Mouse (Mus musculus): ENCODE results near the gene Ptgr1. TPM values are rescaled to one million over a fixed set of nuclear protein-coding genes. Genes with fewer than 3 reads are reported as not detected.

Ptgr1 gene
- total RNA-seq (2022), result 10 to 100 TPM; 18.0 to 54.4 (median 29.9) TPM

DNA sequence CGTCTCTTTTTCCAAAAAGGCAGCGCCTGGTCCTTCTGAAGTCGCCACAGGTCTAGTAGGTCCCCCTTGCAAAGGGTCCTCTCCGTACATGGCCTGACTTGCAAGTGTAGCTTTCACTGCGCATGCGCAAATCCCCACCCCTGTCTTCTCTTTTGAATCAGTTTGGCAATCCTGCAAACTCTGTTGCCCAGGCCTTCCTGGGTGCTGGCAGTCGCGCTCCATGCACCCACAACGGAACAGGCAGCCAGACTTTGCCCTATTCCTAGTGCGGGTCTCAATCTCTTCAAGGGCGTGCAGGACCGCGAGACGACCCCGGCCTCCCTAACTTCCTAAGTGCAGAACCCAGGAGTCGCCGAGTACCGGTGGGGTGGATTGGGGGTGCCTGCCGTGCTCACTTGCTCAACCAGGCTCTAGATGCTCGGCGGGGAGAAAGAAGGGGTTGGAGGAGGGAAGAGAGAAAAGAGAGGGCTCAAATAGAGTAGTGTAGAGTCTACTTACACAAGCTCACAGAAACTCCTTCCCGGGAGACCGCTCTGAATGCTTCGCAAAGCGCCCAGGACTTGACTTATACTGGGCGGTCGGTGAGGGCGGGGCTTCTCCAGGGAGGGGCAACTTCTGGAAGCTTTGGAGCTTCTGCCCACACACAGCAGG lies at the start of gene Ptgr1:
Gene Ptgr1, minus strand, starts transcription at position 580 of the 651 bp plus-strand sequence.
- peak; percentile 78 for DNase-seq

DNA sequence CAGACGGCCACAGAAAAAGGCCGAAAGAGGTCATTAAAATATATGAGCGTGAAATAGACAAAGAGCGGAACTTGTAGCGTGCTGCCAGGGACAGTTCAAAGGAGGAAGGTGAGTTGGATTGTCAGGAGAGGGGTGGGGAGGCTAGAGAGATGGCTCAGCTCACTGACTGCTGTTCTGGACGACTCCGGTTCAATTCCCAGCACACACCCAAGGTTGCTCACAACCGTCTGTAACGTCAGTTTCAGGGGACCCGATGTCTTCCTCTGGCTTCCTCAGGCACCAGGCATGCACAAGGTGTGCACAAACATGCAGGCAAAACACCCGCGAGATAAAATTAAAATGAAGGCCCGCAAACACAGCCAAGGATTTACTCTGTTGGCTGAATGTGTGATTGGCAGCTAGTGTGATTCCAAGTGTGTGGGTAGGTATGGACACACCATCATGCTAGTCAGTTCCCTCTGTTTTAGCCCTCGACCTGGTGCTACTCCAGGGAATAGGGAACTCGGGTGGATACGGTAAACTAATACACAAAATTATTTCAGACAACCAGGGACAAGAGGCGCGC lies 48.9 kb upstream of the Ptgr1 start:
- no peak for DNase-seq

DNA sequence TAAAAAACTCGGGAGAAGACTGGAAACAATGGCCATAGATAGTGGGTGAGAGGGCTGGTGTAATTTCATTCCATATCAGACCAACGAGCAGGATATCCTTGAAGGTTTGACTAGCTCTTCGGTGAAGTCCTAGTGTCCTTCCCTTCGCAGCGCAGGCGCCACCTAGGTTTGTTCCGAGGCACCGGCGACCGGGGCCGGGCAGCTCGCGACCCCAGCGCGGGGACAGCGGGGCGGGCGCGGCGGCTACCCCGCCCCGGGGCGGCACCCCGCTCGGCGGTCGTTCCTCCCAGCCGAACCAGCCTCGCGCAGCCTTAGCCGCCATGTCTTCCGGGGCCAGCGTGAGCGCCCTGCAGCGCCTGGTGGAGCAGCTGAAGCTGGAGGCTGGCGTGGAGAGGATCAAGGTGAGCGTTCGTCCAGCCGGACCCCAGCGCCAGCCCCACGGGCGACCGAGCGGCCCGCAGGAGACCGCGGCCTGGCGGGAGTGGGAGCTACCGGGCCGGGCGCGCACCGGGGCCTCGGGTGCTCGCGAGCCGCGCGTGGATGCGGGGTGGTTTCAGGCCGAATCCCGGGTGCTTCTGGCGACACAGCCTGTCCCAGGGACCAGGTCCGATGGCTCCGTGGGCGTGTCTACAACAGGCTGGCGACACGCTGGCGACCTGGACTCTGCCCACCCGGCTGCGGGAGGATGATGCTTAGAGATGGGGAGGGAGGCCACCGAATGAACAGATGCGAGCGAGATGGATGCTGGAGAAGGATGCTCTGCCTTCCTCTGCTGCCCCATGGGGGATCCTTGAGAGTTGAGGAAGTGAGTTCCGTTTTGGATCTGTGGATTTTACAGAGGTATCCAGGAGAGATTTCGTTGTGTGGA lies 48.2 kb upstream of the Ptgr1 start, which contains the start of gene Gng10:
Gene Gng10, plus strand, starts transcription at position 171 of the 868 bp plus-strand sequence.
- peak; percentile 33 for DNase-seq

DNA sequence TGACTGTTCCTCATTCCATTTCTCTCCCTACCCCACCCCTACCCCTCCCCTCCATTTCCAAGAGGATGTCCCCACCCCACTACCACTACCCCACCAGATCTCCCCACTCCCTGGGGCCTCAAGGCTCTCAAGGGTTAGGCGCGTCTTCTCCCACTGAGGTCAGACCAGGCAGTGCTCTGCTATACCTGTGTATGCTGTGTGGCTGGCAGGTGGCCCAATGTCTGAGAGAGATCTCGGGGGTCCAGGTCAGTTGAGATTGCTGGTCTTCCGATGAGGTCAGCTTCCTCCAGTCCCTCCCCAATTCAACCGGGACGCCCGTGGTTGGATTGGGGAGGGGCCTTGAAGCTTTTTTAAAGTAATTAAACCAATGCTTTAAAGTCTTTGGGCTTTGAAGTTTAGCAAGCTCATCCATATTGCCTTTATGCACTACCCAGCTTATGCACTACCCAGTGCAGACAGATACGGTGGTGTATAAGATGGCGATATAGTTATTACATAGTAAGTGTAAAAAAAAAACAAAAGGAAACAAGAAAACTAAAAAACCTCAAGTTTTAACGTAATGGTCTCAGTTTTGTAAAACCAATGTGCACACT lies 47.5 kb upstream of the Ptgr1 start:
- DNase-seq, result no peak

DNA sequence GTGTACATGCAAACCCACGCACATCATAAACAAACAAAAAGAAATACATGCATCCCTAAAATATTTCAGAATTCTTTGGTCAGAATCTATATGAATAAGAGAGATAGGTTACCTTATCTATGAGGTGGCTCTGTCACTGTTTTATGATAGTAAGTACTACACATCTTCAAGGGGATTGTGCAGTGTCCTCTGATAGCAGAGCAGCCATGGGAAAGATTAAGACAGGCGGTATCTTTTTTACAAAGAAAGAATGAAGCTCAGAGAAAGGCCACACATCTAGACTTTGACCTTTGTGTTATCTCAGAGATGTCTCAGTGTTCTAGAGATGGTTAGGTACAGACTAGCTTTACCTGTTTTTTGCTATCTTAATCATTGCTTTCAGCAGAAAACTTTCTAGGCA lies 30.0 kb upstream of the Ptgr1 start:
- no peak for DNase-seq

DNA sequence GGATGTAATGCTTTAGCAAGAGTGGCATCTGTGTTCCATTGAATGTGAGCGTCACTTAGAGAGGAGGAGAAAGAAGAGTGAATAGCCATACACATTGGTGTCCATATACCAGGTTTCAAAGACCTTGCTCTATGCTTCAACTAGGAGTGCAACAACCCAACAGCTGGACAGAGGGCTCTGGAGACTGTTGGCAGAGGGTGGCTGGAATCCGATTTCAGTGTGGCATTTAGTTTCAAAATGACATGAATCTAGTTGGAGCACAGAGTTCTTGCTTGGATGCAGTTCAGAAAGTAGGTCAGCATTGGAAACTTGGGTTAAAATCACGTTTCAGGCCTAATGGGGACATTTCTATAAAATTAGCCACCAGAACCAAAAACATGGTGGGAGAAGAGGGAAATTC lies 28.3 kb upstream of the Ptgr1 start:
- no peak for DNase-seq

DNA sequence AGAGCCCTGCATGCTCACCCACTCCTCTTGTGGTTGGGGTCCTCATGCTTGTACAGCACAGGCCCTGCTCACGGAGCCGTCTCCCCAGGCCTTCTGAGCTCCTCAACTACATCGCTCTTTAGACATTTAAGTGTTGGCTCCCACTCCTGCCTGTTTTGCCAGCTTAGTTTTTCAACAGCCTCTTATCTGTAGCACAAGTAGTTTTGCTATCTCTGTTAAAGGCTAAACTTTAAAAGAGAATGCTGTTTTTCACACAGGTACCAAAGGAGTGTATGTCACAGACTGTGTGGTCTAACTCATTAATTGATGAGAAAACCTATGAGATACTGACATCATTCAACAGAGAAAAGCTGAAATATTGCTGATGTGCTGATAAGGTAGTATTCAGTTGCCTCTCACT lies 24.5 kb upstream of the Ptgr1 start:
- DNase-seq, result no peak

DNA sequence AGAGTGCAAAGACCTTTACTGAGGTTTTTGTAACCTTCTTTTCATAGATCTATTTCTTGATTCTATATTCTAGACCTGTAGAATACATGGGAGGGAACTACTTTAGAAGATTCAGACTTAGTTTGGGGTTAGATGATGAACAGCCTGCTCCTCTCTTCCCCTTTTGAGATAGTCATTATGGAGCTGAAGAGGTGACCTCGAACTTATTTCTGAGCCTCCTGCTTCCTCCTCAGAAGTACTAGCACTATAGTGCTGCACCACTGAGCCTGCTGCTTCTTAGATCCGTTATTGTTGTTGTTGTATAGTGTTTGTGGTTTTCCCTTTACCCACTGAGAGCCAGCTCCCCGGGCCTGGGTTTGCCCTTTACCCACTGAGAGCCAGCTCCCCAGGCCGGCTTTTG lies 22.8 kb upstream of the Ptgr1 start:
- DNase-seq, result no peak

DNA sequence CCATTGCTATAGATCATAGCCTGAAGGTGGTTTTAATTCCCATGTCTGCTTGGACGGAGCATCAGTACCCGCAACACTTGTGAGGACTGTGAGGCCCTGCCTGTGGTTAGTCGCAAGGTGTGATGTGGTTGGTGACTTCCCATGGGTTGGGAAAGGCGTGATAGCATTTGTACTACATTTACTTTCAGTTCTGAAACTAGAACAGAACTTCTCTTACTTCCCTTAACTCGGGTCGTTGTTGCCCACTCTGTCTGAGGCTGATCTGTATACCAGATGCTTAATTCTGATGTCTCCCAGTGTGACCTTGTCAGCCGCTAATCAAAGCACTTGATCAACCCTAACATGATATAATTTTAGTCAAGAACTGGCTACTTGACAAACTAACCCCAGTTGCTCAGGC lies 22.3 kb upstream of the Ptgr1 start:
- DNase-seq, result no peak

DNA sequence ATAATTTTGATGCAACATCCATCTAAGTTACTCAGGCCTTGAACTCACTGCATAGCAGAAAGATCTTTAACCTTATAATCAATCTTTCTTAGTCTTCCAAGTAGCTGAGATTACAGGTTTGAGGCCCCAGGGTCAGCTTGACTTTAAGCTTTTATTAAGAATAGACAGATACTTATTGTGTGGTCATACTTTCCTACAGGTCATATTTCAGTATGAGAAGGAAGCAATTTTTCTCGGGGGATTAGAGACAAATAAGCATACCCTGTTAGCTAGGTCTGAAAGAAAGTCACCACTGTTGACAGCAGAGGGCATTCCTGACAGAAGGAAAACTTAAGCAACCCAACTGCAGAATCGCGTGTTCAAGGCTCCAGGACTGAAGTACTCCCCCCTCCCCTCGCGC lies 21.1 kb upstream of the Ptgr1 start:
- DNase-seq, result no peak

DNA sequence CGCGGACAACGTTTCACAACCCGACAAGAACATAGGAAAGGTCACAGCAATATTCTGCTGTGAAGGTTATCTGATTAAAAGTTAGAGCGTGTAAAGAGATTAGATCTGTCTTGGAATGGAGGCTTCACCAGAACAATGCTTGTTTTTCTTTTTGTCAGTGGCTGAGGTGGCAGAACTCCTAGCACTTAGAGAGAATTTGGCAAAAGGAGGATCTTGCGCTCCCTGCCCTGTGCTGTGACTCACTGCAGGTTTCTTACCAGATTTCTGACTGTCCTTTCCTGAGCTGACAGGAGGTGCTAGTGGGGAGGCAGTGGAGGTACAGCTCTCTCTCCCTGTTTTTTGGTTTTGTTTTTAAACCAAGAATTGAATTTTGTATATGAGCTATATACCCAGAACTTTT lies 20.1 kb upstream of the Ptgr1 start:
- DNase-seq, result no peak

DNA sequence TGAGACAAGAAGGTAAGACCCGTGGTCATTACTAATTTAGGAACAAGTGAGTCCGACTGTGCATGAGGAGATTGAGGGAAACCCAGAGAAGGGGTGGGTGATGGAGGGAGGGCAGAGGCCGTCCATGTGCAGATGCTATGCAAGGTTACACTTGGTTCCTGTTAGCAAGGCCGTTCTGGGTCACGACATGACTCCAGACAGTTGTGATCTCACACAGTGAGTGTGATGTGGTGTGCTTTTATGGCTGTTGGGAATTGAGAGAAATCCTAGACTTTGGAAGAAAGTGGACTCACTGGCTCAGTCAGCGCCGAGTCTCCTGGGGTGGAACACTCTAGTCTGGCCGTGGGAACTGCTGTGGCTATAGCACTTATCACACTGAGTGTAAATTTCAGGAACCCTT lies 19.3 kb upstream of the Ptgr1 start:
- DNase-seq, result no peak

DNA sequence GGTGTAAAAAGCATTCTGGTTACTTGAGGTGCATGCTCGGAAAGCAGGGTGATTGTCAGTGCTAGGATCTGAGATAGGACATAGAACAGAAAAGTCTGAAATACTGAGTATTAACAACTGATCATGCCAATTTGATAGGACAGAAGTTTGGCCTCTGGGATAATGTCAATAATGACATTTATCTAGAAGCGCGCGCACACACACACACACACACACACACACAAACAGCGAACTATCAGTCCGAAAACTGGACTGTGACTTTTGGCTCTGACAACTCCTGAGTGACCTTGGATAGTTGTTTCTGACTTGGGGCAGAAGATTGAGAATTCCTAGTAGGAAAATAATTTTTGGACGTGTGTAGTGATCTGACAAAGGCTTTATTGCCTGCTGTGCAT lies 16.9 kb upstream of the Ptgr1 start:
- DNase-seq, result no peak

DNA sequence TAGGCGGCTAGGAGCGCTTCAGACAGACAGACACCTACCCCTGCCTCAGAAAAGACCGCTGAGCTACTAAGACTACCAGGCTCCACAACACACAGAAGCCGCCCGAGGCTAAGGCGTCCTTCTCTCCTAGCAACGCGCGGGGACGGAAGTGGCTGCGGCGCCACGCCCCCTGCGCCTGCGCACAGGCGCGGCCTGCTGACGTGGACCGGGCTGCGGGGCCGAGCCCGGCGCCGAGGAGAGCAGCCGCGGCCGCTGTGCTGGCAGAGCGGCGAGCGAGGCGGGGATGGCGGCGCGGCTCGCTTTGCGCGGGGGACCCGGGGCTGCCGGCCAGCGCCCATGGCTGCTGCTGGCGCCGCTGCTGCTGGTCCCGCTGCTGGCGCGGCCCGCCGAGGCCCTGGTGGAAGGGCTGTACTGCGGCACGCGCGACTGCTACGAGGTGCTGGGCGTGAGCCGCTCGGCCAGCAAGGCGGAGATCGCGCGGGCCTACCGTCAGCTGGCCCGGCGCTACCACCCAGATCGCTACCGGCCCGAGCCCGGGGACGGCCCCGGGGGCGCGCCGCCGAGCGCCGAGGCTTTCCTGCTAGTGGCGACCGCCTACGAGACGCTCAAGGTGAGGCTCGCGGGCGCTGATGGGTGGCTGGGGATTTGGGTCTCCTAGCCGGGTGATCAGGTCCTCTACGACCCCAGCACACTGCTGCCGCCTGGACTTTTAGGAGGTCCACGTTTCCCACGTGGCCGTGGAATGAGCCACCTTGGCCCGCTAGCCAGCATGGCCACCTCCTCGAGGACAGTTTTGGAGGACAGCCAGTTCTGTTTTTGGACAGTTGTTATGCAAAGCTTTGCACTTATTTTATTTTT lies 16.3 kb upstream of the Ptgr1 start, which contains the start of gene Gm20503:
Gene Gm20503, plus strand, starts transcription at position 263 of the 858 bp plus-strand sequence.
- peak; percentile 86 for DNase-seq

DNA sequence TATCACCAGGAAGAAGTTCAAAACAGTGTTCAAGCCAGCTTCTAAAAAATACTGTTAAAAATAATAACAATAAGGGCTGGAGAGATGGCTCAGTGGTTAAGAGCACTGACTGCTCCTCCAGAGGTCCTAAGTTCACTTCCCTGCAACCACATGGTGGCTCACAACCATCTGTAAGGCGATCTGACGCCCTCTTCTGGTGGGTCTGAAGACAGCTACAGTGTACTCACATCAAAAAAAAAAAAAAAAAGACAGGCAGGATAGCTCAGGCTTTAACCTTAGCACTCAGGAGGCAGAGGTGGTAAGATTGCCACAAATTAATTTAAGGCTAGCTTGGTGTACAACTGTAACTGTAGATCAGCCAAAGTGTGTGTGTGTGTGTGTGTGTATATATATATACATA lies 13.7 kb upstream of the Ptgr1 start:
- DNase-seq, result no peak

DNA sequence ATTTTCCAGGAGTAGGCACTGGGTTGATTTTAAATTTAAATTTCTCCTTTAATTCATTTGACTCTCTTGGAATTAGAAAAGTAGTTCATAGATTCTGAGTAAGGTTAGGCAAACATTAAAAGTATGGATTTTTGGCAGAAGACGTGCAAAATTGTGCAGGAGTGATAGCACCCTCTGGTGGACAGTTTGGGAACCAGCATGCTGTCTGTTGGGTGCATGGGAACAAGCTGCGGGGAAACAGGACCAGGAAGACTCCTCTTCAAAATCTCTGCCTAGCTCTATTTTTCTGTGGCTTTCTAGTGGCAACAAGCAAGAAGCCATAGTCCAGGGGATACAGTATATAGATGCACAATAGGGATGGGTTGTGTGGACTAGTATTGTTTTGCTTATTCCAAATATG lies 12.8 kb upstream of the Ptgr1 start:
- DNase-seq, result peak; percentile 41

DNA sequence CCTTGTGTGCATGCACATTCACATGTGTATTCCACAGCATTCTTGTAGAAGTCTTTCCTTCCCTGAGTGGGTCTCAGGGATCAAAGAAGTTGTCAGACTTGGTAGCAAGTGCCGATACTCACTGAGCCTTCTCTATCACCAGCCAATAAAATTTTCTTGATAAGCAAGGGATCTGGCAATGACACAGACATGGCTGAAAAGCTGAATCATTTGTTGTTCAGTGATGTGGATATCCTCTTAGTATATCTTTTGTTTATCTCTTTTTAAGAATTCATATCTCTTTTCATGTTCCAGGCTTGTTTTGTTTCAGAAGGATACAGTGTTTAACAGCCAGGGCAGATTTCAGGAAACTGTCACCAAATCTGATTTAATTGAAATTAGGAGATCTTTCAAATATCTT lies 11.8 kb upstream of the Ptgr1 start:
- DNase-seq, result no peak

DNA sequence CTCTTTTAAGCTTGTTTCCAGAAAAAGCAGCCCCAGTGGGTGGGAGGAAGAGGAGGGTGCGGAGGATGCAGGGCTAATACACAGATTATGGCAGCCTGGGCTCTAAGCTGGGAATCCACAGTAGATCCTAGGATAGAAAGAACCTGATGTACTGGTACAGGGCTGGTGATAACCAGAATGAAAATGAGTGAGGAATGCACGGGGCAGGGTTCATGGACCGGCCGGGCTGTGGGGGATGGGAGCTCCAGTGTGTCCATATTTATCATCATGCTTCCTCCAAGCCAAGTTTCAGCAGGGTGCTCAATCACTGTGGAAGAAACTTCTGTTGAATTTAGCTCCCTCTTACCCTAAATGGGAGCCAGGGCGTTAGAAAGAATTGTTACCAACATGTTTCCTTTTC lies 10.2 kb upstream of the Ptgr1 start:
- DNase-seq, result no peak

DNA sequence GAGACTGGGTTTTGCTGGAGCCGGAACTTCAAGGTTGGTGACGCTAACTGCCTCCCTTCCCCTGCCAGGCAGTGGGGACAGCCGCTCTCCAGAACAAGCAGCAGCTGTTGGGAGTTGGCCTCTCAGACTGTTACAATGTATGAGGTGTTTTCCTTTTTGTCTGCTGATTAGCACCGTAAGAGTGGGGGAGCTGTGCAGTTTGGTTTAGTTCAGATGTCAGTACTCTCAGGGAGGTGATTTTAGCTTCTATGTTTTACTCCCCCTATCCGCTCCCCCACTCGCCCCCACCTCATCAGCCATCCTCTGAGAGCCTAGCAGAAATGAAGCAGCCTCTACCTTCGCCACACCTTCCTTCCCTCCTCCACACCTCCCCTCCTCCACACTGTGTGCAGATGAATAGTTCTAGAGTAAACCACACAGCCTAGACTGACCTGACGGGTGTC lies 8.4 kb upstream of the Ptgr1 start:
- no peak for DNase-seq

DNA sequence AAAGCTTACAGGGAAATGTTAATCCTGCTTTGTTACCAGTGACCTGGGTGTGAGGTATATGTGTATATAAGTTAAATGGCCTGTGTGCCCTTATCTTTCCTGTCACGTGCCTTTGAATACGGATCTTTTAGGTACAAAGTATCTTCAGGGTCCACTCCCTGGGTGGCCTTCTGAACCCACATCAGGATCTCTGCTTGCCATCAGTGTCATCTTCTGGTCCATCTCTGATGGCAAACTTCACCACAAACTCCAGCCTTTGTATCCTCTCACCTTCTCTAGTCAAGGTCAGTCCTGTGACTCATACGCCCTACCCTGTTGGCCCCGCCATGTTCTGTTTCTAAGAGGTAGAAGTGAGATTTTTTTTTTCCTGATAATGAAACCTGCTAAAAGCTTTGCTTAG lies 7.8 kb upstream of the Ptgr1 start, which contains the start of gene Dnajc25:
Gene Dnajc25, plus strand, starts transcription at position 301 of the 400 bp plus-strand sequence.
- DNase-seq, result no peak

DNA sequence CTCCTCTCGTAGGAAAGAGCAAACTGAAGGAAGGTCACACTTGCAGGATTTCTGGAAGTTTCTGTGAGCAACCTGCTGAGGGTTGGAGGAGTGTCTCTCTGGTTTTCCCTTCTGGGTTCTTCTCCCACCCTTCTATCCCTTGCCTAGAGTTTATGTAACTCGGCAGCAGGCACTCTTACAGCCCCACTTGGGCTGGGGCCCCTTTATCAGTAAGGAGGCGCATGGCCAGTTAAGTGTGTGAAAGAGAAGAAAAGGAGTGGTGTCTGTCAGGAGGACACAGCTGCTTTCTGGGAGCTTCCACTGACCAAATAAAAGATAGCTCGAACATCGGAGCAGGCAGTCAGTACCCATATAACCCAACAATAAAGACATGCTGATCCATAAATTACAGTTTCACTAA lies 5.3 kb upstream of the Ptgr1 start:
- DNase-seq, result no peak

Measured in adrenal gland, adult 8-10 months (tissue).